Mouse (Mus musculus) kidney, postnatal 10 days (tissue): ENCODE results near the gene Slc52a3.

Experiments used
- DNase-seq: peaks from one replicate; pipeline ENCODE4 v3.0.0; 2021; ENCODE audit warnings: mixed read lengths

The Slc52a3 gene

DNA sequence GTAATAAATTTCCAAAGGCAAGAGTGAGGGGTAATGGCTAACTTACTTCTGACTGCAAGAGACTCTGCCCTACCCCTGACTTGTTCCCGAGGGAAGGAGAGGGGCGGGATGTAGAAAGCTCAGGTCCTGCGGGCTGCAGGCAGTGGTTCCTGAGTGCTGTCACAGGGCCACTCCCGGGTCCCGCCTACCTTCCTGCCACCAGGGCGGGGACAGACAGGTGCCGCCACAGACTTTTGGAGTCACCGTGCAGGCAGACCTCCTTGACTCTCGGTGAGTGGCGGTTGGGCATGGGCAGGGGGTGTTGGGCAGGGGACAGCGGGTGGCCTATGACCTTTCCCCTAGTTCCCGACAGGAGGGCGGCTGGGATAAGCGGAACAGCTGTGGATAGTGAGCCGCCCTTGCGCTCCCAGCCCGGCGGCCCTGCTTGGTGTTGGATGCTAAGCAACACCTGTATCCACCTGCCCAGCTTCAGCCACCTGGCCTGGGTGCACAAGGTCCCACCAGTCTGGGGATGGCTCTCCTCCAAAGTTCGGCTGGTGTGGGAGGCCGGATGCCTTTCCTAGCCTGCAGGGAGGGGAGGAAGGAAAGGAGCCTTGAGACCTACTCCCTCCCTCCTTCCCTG, 3.5 kb downstream of the Slc52a3 start:
- DNase-seq, result peak; percentile 71

- no peak for DNase-seq
These were observed 4.0 kb downstream of the Slc52a3 start for GRCm38 (mm10) chr2:152000291-152000679.

DNA sequence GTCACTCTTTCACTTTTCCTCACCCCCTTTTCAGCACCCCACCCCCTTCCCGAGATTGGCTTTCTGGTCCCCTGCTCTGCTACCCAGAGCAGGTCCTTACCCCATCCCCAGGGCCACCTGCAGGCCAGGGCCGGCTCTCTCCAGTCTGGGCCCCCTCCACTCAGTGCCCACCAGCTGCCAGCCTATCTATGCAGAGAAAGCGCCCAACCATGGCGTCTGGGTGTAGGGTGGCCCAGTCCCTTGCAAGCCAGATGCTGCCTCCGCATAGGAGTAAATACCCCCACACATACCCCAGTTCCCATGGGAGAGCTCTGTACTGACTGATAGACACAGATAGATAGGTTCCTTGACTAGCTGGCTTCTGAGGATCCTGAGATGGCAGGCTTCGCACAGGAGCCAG, 4.4 kb downstream of the Slc52a3 start:
- peak; percentile 31 for DNase-seq

DNA sequence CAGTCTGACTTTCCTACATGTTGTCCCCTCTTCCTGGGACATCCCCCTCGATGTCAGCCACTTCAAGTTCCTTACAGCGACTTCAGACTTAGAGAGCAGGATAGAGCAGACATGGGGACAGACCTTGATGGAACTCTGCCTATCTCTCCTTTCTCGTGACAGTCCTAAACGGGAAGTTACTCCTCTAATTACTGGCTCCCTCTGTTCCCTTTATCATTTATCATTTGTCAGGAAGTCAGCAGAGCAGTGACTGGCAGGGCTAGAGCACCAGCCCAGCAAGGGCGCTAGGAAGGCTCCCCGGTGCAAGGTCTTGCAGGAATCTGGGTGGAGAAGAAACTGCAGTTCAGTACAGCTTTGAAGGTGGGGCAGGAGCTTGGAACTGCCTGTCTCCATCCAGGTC, 6.2 kb downstream of the Slc52a3 start:
- DNase-seq, result no peak

- DNase-seq, result peak; percentile 42
These were observed 11.5 kb downstream of the Slc52a3 start for GRCm38 (mm10) chr2:152007783-152008182.

DNA sequence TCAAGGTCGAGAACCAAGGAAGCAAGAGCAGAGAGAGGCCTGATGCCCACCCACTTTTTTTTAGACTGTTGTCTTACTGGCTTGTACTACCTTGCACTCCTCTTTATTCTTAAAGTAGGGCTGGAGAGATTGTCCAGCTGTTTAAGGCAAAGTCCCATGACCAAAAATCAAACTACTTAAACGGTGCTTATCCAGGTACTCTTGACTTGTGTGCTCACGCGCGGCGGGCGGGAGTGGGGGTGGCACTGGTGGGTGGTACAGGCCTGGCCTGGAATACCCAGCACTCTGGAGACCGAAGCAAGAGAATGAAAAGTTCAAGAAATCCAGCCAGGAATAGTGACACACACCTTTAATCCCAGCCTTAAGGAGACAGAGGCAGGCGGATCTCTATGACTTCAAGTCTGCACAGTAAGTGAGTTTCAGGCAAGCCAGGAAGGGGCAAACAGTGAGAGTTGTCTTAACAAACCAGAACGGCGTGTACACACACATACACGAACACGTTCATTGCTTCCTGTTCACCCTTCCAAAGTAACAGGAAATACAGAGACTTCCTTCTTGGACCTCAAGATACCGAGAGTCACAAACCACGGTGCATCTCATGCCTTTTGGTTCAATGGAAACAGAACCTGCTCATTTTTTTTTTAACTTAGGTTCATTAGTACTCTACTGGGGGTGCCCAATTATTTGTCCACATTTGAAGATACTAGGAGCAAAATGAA, 12.9 kb downstream of the Slc52a3 start:
- no peak for DNase-seq

GRCm38 (mm10) chr2:152010251-152010650, 13.9 kb downstream of the Slc52a3 start:
- DNase-seq, result no peak

DNA sequence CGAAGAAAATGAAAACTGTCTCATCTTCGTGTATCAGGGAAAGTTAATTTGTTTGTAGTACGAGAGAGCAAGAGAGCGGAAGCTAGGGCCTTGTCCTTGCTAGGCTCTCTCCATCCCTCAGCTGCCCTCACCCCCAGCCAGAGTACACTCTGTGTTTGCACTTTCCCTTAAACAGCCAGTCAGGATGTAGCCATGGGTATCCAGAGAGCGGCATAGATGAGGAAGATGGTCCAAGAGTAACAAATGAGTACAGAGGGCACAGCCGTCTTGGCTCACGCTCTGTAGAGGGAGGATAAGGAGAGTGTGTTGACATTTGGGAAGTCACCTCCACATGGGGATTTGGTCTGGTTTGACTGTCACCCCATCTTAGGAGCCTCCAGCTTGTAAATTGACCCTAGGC, 14.3 kb downstream of the Slc52a3 start:
- DNase-seq, result no peak

GRCm38 (mm10) chr2:152011724-152012123, 15.4 kb downstream of the Slc52a3 start:
- peak; percentile 84 for DNase-seq

DNA sequence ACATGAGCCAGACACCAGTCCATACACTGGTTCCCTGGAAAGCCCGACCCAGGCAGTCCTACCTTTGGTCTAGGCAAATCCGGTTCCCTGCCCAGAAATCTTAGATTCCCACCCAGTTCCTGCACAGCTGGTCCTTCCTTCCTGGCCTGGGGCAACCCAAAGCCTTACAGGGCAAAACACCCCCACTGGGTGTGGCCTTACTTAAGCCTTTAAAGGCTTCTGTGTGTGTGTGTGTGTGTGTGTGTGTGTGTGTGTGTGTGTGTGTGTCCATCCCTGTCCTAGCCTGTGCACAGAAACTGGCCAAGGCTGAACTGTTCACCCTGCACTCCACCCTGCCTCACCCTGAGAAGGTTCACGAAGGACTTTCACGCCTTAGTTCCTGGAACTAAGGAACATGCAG, 15.9 kb downstream of the Slc52a3 start:
- DNase-seq, result peak; percentile 62

DNA sequence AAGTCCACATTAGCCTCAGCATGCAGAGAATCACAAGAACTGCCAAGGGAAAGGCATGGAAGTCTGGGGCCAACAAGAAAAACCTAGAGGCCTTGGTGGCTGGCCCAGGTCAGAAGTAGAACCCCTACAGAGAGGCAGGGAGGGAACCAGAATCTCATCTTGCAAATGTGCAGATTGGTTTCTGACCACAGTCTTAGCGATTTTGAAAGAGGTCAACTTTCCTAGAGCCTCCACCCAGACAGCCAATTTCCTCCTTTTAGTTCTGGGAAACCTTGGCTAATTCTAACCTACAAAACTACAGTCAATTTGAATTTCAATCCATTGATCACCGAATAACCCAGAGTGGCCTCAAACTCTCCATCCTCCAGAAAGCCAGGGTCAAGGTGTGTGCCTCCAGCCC, 16.4 kb downstream of the Slc52a3 start:
- DNase-seq, result no peak

GRCm38 (mm10) chr2:152015997-152016396, 19.7 kb downstream of the Slc52a3 start:
- DNase-seq, result no peak

- DNase-seq, result peak; percentile 34
These were observed 20.4 kb downstream of the Slc52a3 start for GRCm38 (mm10) chr2:152016666-152017065.

DNA sequence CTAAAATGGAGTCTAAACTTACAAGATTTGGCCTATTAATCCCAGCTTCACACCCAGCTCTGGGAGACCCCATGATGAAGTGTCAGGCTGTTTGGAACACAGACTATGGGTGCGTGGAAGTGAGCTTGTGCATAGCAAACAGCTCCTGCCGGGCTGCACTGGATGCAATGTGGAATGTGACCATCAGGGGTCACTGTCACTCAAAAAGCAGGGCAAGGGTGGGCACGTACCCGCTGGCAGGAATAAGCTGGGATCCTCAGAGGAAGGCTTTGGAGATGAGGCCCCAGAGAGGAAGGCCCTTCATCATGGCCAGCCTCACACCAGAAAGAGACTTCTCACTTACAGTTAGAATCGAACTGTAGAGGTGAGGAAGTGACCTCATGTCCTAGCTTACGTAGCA, 23.9 kb downstream of the Slc52a3 start:
- DNase-seq, result peak; percentile 62

DNA sequence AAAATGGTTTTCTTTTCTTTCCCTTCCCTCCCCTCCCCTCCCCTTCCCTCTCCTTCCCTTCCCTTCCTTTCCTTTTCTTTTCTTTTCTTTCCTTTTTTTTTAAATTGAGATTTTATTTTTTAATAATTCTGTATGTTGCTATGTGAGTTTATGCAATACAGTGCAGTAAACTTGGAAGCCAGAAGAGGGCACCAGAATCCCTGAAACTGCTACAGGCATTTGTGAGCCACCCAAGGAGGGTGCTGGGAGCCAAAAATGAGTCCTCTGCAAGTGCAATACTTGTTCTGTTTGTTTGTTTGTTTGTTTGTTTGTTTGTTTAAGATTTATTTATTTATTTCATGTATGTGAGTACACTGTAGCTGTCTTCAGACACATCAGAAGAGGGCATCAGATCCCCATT, 25.7 kb downstream of the Slc52a3 start:
- DNase-seq, result no peak

- no peak for DNase-seq
These were observed 28.6 kb downstream of the Slc52a3 start for GRCm38 (mm10) chr2:152024883-152025422.

DNA sequence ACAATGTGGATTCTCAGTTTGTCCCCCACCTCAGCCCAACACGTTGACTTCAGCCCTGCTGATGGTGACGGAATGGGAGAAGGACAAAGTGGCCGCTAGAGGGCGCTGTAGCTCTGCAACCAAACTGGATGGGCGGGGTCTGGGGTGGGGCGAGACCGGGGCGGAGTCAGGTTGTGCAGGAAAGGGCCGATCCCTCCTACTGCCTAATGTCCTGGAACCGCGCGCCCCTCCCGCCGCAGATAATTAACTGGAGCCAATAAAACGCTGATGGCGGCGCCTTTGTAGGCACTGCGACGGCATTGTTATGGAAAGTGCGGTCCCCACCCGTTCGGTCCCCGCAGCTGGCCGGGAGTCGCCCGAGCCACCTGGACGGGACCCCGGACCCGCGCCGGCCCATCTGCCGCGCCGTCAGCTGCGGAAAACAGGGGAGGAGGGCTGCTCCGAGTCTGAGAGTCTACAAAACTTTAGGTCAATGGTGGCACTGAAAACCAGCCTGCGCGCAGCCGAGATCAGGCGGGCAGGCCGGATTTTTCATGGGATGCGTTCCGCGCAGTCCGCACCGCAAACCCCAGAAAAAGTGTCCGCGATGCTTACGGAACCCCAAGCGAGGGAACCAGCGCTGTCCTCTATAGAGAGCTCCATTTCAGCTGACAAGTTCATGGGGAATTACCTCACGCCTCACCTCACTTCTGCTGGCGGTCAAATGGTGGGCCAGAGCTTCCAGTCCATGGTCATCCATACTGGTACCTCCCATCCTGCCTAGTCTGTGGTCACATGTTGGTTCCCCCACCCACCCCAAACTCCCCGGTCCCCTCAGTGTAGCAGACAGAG, 33.2 kb downstream of the Slc52a3 start:
- DNase-seq, result peak; percentile 95

DNA sequence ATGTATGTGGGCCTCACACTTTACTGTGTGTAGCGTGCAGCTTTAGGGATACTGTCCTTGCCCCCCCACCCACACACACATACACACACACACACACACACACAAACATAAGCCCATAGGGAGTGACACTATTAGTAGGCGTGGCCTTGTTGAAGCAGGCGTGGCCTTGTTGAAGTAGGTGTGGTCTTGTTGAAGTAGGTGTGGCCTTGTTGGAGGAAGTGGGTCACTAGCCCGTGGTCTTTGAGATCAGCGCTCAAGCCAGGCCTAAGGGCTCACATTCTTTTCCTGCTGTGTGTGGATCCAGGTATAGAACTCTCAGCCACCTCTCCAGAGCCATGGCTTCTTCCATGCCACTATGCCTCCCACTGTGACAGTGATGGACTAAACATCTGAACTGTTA, 34.7 kb downstream of the Slc52a3 start:
- DNase-seq, result no peak

GRCm38 (mm10) chr2:152040101-152040500, 43.8 kb downstream of the Slc52a3 start:
- DNase-seq, result no peak

GRCm38 (mm10) chr2:152047116-152048002, 51.0 kb downstream of the Slc52a3 start:
- DNase-seq, result no peak

- DNase-seq, result peak; percentile 24
These were observed 52.0 kb downstream of the Slc52a3 start for GRCm38 (mm10) chr2:152048003-152048980.
